Mouse (Mus musculus) ovary, postnatal 10 days (tissue): ENCODE measurements around the gene Phc3.

Source experiments
- DNase-seq: peaks from one replicate; pipeline ENCODE4 v3.0.0; 2022; ENCODE audit warnings: low spot score

Phc3 gene

DNA sequence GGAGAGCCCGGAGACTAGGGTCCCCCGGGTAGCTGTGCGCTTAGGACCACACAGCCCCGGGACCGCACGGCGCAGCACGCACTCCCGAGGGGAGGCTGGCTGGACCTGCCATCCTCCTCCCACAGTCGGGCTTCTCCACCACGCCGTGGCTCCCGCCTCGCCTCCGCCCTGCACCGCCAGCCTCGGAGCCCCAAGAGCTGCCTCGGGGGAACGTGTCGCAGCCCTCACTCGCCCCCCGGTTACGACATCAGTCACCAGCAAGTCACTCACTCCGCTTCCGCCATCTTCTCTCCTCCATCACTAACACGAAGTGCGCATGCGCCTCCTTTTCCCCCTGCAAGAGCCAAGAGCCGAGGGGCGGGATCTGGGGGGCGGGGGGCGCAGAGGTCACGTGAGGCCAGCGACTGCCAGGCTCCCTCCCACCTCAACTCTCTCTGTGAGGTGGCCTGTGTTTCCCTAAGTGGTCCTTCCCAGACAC is at the start of gene Phc3:
TSS of gene Phc3 (minus strand) at position 312 of the 478 bp plus-strand sequence.
- DNase-seq = peak; percentile 90

DNA sequence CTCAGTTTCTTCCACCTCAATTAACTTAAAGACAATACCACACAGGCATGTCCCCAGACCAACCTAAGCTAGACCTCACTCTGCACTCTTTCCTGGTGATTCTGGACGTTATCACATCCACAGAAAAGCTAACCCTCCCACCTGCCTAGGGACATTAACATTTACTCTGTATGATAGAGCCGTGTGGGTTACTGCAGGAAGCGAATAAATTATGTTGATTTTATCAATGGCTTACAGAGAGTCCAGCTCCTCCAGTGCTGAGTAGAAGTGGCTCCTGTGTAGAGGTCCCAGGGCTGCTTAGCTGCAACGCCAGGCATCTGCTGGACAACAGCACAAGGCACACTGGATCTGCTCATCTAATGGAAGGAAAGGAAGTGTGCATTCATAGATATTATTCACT is 48.4 kb upstream of the Phc3 start:
- no peak for DNase-seq

DNA sequence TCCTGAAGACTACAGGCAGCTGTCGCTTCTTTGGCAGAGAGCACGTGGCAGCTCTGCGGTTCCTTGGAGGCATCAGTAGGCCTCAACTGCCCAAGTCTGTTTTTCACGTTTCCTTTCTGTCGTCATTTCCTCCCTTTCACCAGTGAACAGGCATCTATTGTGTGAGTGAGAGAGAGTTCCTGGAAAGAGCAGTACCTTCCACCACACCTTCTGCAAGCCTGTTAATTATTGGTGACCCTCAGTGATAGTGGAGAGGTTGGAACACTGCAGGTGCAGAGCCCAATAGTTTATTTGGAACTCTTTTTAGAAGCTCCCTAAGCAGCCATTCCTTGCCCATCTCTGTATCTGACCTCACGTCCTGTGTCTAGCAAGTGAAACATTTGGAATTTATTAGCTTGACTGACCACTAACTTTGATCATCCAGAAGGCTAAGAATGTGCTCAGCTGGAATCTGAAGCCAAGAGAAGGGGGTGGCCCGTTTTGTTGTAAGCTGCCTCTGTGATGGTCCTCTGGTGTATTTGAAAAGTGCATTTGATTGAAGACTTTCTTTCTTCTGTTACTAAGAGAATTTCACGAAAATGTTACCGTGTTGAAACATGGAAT is 47.5 kb upstream of the Phc3 start:
- no peak for DNase-seq

DNA sequence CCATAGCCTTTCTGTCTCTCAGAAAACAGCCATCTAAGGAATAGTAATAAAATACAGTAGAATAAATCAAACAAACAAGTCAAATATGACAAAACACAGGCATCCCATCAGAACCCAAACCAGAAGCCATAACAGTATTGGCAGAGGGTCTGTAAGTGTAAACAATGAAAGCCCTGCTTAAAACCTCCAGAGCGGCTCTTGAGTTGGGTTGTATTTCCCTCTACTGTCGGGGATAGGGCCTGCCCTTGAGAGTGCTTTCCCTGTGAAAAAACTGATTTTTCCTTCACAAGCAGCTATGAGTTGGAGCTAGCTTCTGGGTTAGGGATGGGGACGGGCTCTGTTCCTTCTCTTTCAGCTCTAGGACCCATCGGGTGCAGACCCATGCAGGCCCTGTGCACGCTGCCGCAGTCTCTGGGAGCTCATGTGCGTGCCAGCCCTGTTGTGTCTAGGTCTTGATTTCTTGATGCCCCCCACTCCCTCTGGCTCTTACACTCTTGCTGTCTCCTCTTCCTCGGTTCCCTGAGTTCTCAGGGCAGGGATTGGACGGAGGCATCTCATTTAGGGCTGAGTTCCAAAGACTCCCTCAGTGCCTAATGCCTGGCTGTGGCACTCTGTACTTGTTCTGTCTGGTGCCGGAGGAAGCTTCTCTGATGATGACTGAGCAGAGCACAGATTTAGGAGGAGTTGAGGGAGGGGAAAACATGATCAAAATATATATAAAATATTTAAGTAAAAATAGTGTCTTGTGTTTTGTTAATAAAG is 46.6 kb upstream of the Phc3 start:
- no peak for DNase-seq

DNA sequence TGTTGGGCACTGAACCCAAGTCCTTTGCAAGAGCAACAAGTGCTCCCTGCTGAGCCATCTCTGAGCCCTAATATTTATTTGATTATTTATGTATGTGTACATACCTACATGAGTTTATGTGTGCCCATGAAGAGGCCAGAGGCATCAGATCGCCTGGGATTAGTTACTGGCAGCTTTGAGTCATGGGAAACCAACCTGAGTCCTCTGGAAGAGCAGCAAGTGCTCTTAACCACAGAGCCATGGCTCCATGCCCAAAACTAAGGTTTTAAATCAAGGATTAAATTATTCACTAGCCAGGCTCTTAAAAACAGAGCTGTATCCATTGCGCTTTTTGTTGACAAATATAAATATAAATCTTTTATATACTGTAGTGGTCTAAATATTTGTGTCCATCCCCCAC is 45.2 kb upstream of the Phc3 start:
- no peak for DNase-seq

DNA sequence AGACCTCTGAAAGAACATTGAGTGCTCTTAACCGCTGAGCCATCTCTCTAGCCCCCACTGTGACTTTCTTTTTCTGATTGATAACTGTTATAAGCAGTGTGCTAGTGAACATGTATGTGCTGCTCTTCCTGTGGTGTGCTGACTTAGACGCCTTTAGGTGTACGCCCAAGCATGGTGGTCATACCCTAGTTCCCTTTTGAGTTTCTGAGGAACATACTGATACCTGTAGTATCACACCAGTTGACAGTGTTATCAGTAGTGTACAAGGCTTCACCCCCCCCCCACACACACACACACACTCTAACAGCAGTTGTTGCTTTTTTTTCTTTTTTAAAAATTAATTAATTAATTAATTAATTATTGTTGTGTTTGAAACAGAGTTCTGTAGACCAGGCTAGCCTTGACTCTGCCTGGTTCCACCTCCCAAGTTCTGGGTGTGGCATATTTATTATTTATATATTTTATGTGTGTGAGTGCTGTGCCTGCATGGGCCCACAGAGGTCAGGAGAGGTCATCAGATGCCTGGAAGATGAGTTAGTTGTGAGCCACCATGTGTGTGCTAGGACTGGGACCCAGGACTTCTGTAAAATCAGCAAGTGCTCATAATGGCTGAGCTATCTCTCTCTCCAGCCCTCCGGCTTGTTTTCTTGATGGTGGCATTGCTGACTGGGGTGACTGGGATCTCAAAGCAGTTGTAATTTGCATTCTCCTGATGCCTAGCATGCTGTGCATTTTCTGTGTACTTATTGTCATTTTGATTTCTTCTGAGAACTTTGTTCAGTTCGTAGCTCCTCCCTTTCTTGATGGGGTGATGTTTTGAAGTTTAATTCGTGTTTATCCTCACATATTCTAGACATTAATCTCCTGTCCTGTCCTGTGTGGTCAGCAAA is 35.4 kb upstream of the Phc3 start:
- DNase-seq = no peak

DNA sequence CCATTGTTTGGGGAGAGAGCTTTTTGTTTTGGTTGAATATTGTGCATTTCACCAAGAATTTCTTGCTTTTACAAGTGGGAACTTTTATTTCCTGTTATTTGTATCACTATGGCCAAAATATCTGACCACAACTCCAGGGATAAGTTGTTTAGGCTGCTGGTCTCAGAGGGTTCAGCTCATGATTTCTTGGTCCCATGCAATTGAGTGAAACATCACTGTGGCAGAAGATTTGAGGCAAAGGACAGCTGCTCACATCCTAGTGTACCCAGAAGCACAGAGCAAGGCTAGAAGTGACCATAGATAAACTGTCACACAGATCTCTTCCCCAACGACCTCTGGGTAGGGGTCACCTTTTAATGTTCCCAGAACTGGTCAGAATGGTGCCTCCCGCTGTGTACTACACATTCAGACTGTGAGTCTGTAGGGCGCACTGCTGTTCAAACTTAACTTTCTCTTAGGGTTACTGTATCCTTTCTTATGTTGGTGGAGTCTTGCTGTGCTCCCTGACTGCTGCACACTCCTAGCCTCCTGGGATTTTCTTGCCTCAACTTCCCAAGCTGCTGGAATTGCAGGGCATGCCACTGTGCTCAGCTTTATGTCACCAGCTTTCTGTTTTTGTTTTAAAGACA is 31.9 kb upstream of the Phc3 start:
- no peak for DNase-seq

DNA sequence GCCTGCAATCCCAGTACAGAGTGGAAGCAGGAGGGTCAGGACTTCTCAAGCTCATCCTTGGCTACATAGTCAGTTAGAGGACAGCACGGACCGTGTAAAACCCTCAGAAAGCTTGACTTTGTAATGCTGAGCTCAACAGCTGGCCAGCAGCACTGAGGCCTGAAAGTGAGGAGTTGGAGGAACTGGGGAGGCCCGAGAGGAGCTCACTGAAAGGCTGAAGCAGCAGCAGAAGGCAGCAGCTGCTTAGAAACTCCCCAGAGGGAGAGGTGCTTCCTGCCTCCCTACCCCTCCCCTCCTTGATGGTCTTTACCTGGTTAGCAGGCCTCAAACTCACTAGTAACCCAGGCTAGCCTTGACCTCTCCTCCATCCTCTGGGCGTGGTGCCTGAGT is 30.8 kb upstream of the Phc3 start:
- no peak for DNase-seq

DNA sequence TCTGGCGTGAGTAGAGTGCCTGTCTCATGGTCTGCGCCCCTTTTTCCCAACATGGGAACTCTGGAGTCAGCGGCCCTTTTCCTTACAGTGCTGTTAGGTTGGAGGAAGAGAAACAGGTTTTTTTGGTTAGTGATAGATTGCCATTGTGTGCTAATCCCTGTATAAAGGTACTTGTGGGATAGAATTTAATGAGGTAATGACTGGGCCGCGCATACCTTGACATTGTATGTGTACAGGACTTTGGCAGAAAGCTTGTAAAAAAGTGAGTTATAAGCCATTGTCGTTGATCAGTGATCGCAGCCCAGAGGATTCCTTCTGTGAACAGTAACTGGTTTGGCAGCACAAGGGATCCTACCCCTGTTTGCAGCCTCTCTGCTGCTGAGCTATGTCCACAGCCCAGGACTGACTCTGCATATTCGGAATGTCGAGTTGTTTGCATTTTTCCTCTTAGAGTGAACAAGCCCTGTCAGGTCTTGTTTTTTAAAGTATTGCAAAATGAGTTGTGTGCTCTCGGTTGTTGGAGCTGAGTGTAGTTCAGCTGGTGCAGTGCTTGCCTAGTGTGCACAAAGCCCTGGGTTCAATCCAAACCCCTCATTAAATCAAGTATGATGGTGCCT is 30.3 kb upstream of the Phc3 start:
- DNase-seq = no peak

DNA sequence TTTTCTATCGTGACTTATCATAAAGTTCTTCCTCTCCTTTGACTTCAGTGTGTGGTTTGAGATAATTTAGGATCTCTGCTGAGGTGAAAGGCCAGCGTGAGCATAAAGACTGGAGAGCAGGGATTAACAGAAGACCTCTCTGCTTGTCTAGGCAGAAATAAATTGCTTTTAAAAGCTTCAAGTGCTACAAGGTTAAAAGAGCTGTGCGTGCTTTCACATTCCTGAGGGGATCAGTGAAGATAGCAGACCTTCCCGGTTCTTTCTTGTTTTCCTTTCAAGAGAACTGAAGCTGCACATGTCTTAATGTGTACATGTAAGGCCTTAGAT is 27.4 kb upstream of the Phc3 start:
- no peak for DNase-seq

DNA sequence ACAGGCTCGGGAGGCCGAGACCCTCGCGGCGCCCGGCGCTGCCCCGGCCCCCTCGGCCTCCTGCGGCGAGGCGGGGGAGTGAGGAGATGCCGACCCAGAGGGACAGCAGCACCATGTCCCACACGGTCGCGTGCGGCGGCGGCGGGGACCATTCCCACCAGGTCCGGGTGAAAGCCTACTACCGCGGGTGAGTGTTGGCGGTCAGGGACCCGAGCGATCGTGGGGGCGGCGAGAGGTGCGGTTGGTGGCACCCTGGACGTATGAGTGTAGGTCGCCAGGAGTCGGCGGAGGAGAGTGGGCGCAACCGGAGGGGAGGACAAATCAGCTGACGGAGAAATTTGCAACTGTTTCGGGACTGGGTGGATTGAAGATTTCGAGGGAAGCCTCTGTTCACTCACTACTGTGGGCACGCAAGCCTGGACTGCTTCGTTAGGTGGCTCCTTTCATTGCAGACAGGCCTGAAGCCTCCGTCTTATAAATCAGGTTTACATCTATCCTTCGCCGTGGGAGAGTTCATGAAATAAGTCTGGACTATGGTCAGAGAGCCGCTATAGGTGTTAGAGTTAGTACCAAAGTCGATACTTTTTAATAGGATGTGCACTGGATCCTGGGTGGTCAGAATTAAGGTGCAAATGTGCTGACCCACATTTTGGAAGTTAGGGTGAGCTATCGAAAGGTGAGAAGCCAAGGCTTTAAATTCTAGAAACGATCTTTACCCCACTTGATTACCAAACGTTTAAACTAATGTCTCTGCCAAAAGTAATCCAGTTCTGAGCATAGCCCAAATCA is 26.9 kb upstream of the Phc3 start:
- DNase-seq = no peak

DNA sequence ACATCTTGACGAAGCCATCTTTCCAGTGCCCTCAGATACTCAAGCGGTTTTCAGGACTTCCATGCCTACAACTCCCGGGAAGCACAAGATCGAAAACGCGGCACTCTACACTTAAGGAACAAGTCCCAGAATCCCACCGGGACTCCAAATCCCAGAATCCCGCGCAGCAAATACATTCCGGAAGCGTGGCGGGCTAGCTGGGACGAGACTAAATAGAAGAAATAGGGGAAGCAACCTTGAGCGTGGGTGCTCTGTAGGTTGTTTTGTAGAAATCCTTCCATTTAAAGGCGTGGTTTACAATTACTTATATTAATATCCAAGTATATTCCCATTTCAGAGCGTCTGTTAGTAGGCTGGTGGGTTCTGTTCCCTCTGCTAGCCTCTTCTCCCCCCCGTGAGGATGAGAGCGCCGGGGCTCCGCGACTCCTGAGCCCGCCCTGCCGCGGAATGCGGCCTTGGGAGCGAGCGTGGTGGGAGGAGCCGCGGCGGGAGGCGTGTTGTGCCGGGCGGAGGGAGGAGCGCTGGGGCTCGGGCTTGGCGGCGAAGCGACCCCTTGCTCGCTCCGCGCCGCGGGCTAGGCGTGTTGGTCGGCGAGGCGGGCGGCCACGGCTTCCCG is 26.2 kb upstream of the Phc3 start, which contains the start of gene Prkci:
TSS of gene Prkci (plus strand) at position 465 of the 616 bp plus-strand sequence.
- DNase-seq = peak; percentile 82

DNA sequence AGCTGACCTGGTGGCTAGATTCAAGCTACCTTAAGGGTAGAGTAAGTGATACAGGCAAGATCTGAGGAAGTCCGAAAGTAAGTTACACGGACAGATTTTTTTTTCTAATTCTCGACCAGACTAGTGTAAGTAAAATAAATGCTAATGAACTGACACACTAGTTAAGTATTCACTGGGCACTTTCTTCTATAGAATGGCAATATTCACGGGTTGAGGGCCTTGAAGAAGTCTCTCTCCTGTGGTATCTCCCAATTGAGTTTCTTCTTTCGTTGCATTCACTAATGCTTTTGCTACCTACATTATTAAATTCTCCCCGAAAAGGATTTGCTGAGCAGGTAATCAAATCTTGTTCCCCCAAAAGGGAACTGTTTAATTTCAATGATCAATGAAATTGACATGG is 25.6 kb upstream of the Phc3 start:
- no peak for DNase-seq

DNA sequence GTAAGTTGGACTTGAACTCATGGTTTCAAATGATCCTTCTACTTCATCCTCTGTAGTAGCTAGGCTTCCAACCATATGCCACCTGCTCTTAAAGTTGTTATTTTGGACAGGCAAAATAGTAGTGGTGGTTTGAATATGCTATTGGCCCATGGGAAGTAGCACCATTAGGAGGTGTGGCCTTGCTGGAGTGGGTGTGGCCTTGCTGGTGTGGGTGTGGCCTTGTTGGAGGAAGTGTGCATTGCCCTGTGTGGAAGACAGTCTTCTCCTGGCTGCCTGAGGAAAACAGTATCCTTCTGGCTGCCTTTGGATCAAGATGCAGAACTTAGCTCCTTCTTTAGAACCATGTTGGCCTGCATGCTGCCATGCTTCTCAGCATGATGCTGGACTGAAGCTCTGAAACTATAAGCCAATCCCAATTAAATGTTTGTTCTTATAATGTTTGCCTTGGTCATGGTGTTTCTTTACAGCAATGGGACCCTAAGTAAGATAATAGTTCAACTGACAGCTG is 23.9 kb upstream of the Phc3 start:
- no peak for DNase-seq

DNA sequence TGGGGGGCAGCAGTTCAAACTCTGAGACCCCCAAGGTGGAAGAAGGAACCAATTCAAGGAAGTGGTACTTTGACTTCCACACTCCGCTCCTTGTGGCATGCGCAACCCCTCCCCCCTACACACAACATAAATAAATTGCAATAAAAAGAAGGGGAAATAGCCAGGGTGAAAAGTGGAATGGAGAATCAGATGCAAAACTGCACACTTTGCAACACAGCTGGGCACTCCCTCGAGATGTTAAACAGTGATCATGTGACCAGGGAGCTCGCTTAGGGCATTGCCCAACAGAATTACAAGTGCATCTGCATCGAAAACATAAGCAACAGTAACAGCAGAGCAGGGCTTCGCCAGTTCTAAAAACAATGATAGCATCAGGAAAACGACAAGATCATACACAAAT is 22.9 kb upstream of the Phc3 start:
- no peak for DNase-seq

DNA sequence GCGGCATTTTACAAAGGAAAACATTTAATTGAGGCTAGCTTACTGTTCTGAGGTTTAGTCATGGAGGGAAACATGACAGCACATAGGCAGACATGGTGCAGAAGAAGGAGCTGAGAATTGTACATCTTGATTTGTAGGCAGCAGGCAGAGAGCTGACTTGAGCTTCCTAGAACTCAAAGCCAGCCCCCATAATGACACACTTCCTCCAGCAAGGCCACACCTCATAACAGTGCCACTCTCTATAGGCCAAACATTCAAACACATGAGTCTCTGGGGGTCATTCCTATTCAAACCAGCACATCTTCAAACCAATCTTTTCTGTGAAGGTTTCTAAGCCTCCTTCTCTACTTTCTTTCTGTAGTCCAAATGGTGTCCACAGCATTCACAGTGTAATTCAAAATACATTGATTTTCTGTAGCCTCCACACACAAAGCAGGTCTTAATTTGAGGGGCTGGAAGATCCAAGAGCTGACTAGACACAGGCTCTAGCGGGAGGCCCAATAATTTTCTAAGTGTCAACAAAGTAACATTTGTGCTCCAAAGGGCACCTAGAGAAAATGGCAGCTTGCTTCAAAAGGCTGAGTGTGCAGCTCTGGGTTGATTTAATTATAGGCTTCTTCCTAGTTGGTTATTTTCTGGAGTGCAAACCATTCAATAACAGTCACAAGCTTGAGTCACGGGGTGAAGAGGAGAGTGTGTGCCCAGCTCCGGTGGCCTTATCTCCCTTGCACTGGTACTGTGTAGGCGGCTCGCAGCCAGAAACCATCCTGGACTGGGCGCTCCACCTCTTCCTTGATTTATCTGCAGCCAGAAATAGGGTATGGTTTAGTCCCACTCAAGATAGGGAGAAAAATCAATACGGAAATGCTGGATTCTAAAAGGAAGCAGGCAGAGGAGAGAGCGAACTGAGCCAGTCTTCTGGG is 18.4 kb upstream of the Phc3 start:
- no peak for DNase-seq

DNA sequence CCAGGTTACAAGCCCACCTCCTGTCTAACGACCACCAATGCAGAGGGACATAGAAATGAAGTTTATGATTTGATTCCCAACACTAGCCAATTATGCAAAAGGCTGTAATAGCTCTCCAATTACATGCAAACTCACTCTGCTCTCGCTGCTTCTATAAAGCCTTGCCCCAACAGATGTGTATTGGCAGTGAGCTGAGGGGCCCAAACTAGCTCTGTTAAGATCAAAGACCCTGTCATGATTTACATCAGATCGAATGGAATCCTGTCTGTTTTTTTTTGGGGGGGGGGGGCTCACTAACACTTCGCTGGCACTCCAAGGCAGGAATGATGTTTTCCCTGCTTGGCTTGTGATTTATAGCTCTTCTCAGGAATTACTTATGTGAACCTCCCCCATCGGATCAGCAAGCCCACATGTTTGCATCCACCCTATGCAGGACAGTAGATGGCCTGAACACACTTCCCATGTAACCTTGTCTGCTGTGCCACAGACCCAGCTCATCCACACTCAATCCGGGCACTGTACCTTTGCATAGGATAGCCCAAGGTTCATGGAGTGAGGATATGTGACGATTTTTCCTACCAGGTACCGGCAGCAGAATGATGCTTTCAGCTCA is 13.8 kb upstream of the Phc3 start:
- no peak for DNase-seq

DNA sequence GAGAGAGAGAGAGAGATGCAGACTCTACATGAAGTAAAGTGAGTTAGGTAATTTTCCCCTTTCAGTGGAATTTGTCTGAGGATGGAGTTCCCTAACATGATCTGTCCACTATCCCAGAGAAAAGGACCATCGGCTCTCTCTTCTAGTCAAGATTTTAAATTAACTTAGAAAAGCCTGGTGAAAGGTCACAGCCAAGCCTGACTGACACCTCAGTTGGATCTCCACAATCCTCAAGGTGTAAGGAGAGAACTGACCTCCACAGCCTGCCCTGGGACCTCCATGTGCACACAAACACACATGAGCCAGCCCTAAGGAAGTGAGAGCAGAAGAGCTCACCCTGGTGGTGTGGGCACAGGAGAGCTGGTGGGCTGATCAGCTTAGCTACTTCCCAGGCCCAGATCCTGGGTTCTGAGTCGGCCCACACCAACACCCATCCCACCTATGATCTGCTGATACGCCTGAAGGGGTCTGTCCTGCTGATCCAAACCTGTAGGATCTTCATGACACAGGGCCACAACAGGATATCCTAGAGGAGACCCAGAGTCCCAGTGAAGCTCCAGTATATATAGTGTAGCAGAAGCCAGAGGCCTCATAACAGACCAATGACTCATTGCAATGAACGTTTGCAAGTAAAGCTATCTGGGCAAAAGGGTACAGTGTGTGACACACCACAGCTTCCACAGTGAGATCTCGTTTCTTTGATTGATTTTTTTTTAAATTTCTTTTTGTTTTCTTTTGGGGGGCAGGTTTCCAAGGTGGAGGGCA is 12.6 kb upstream of the Phc3 start:
- no peak for DNase-seq
